Mouse (Mus musculus): ENCODE data around the gene Eed. TPM values are rescaled to one million over a fixed set of nuclear protein-coding genes. Genes with fewer than 3 reads are reported as not detected.
A peak's percentile ranks its signal among the peaks of the same experiment; 100 is the strongest.
"Not testable (repeated sequence)": the region's sequence is repeated elsewhere in the genome, so short reads cannot be mapped to it uniquely, and the experiment has no call there.

Gene Eed
- polyA plus RNA-seq, 1 experiment, result 327 TPM

DNA sequence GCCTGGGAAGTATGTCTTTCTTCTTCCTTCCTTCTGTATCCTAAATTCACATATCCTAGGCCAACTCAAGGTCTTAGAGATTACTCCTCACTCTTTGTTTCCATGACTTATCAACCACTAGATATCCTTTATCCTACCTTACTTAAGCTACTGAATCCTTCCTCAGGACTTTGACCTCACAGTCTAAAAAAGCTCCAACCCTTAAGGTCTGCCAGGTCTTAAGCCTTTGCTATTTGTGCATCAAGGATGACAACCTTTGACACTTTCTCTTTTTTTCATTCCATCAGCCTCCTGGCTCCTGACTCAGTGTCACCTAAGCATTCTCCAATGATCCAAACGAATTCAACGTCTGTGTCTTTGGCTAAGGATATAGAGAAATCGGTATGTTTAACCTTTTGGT is 24.0 kb upstream of the Eed start:
- no peak overlapping the region for H3K27ac ChIP-seq (ENCODE audit: insufficient read depth, low read length)

DNA sequence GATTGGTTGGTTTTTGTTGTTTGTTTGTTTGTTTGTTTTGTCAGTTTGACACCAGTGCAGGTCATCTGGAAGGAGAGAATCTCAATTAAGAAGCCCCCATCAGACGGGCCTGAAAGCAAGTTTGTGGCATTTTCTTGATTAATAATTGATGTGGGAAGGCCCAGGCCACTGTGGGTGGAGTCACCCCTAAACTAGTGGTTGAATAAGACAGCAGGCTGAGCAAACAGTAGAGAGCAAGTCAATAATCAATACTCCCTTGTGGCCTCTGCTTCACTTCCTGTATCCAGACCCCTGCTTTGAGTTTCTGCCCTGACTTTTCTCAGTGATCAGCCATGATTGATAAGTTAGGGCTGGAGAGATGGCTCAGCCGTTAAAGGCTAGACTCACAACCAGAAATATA is 21.6 kb upstream of the Eed start:
- Histone ChIP-seq H3K4me1 (ENCODE audit: control insufficient read depth, insufficient read depth, low read length) (no peaks in the 10 kb centered on the region), H3K27ac (ENCODE audit: insufficient read depth, low read length) (no peak overlapping the region), H3K9ac (ENCODE audit: low read depth, poor library complexity, severe bottlenecking) (no peak overlapping the region), H3K4me3 (ENCODE audit: low read depth, low read length) (no peak overlapping the region), H3K27me3 (ENCODE audit: control insufficient read depth, insufficient read depth, low read length, poor library complexity, severe bottlenecking) (no peaks in the 10 kb centered on the region), H3K36me3 (ENCODE audit: control insufficient read depth, insufficient read depth, low read length, poor library complexity, severe bottlenecking) (no peaks in the 10 kb centered on the region), H3K9me3 (replicated peaks; ENCODE audit: control insufficient read depth, insufficient read depth, low read length, poor library complexity, severe bottlenecking) (no peaks in the 10 kb centered on the region)
- no peak for TF ChIP-seq EP300 (IDR thresholded peaks at IDR 0.05; ENCODE audit: insufficient read depth, low read depth, low read length)
- no peak for TF ChIP-seq POLR2A (IDR thresholded peaks at IDR 0.05; ENCODE audit: insufficient read depth, low read length)
- TF ChIP-seq CTCF (IDR thresholded peaks at IDR 0.05; ENCODE audit: low read depth, low read length), result no peak

More for the DNA sequence above, 24.0 kb upstream of the Eed start:
- Histone ChIP-seq H3K9me3 (replicated peaks; ENCODE audit: control insufficient read depth, insufficient read depth, low read length, poor library complexity, severe bottlenecking) (no peaks in the 10 kb centered on the region), H3K36me3 (ENCODE audit: control insufficient read depth, insufficient read depth, low read length, poor library complexity, severe bottlenecking) (no peaks in the 10 kb centered on the region), H3K27me3 (ENCODE audit: control insufficient read depth, insufficient read depth, low read length, poor library complexity, severe bottlenecking) (no peaks in the 10 kb centered on the region), H3K4me3 (ENCODE audit: low read depth, low read length) (no peak overlapping the region), H3K9ac (ENCODE audit: low read depth, poor library complexity, severe bottlenecking) (no peak overlapping the region), H3K4me1 (ENCODE audit: control insufficient read depth, insufficient read depth, low read length) (no peaks in the 10 kb centered on the region)
- TF ChIP-seq CTCF (IDR thresholded peaks at IDR 0.05; ENCODE audit: low read depth, low read length) (no peak), POLR2A (IDR thresholded peaks at IDR 0.05; ENCODE audit: insufficient read depth, low read length) (no peak), EP300 (IDR thresholded peaks at IDR 0.05; ENCODE audit: insufficient read depth, low read depth, low read length) (no peak)

DNA sequence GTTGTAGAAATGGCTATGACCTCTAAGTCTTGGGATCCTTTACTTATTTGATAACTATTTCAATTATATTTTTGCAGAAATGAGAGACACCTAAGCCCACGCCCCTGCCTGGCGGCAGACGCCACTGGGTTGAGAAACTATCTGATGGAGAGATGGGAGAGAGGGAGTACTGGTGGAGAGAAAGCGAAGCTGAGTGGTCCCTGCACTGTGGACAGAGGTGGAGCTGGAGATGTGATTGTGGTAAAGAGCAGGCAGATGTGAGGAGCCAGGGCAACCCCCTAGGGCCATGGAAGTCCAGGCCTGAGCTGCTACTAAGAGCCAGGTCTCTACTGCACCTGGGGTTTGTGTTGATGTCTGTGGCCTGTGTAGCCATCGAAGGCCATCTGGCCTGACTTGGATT is 18.7 kb upstream of the Eed start:
- no peaks in the 10 kb centered on the region for H3K36me3 ChIP-seq (ENCODE audit: control insufficient read depth, insufficient read depth, low read length, poor library complexity, severe bottlenecking)
- H3K9ac ChIP-seq (ENCODE audit: low read depth, poor library complexity, severe bottlenecking), result no peak overlapping the region
- H3K4me3 ChIP-seq (ENCODE audit: low read depth, low read length), result no peak overlapping the region
- no peak overlapping the region for H3K27ac ChIP-seq (ENCODE audit: insufficient read depth, low read length)
- no peaks in the 10 kb centered on the region for H3K9me3 ChIP-seq (replicated peaks; ENCODE audit: control insufficient read depth, insufficient read depth, low read length, poor library complexity, severe bottlenecking)
- H3K27me3 ChIP-seq (ENCODE audit: control insufficient read depth, insufficient read depth, low read length, poor library complexity, severe bottlenecking), result no peaks in the 10 kb centered on the region
- no peaks in the 10 kb centered on the region for H3K4me1 ChIP-seq (ENCODE audit: control insufficient read depth, insufficient read depth, low read length)
- no peak for TF ChIP-seq CTCF (IDR thresholded peaks at IDR 0.05; ENCODE audit: low read depth, low read length)

DNA sequence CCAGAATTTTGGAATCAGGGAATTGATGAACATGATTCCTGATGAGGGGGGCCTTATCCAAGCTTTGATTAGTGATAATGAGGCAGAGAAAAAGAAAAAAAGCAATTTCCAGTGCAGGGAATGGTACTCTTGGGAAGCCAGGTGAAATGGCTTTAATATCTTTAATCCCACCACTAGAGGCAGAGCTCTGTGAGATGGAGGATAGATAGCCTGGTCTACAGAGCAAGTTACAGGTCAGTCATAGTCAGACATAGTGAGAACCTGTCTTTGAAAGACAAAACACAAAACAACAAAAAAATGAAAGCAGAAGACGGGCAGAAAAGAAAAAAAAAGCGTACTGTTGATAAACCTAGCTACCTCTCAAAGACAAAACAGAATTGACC is 17.8 kb upstream of the Eed start:
- H3K4me1 ChIP-seq (ENCODE audit: control insufficient read depth, insufficient read depth, low read length), result no peaks in the 10 kb centered on the region
- no peaks in the 10 kb centered on the region for H3K36me3 ChIP-seq (ENCODE audit: control insufficient read depth, insufficient read depth, low read length, poor library complexity, severe bottlenecking)
- H3K27ac ChIP-seq (ENCODE audit: insufficient read depth, low read length), result peak overlapping the region; percentile 57
- TF ChIP-seq CTCF (IDR thresholded peaks at IDR 0.05; ENCODE audit: low read depth, low read length) (no peak), EP300 (IDR thresholded peaks at IDR 0.05; ENCODE audit: insufficient read depth, low read depth, low read length) (no peak), POLR2A (IDR thresholded peaks at IDR 0.05; ENCODE audit: insufficient read depth, low read length) (no peak)
- no peak overlapping the region for H3K4me3 ChIP-seq (ENCODE audit: low read depth, low read length)
- no peaks in the 10 kb centered on the region for H3K27me3 ChIP-seq (ENCODE audit: control insufficient read depth, insufficient read depth, low read length, poor library complexity, severe bottlenecking)
- no peak overlapping the region for H3K9ac ChIP-seq (ENCODE audit: low read depth, poor library complexity, severe bottlenecking)
- H3K9me3 ChIP-seq (replicated peaks; ENCODE audit: control insufficient read depth, insufficient read depth, low read length, poor library complexity, severe bottlenecking), result no peaks in the 10 kb centered on the region

DNA sequence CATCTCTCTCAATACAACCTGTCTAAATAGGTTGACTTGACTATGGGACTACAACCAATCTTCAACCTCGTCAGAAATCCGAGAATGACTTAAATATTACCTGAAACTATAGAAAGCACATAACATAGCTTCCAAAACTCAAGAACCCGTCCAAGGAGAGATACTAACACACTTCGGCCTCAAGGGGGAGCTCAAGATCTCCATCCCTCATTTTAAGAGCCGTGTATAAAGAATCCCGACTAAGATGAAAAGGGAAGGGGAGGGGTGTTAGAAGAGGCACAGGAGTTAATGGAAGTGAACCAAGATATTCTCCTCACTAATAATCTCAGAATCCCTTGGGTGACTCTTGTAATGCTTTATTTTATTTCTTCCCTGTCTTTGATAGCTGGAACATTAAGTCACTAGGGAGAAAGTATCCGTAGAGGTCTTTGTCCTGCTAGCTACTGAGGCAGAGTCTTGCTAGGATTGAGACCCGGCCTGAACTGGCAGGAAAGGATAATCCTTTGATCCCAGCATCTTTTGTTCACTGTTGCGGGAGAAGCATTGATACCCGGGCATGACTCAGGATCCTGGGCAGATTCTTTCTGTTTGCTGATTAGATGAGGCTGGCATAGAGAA is 17.3 kb upstream of the Eed start:
- Histone ChIP-seq H3K4me3 (ENCODE audit: low read depth, low read length) (no peak overlapping the region), H3K9me3 (replicated peaks; ENCODE audit: control insufficient read depth, insufficient read depth, low read length, poor library complexity, severe bottlenecking) (no peaks in the 10 kb centered on the region), H3K27me3 (ENCODE audit: control insufficient read depth, insufficient read depth, low read length, poor library complexity, severe bottlenecking) (no peaks in the 10 kb centered on the region), H3K4me1 (ENCODE audit: control insufficient read depth, insufficient read depth, low read length) (no peaks in the 10 kb centered on the region), H3K36me3 (ENCODE audit: control insufficient read depth, insufficient read depth, low read length, poor library complexity, severe bottlenecking) (no peaks in the 10 kb centered on the region), H3K27ac (ENCODE audit: insufficient read depth, low read length) (peak overlapping the region; percentile 57), H3K9ac (ENCODE audit: low read depth, poor library complexity, severe bottlenecking) (no peak overlapping the region)
- no peak for TF ChIP-seq POLR2A (IDR thresholded peaks at IDR 0.05; ENCODE audit: insufficient read depth, low read length)
- no peak for TF ChIP-seq CTCF (IDR thresholded peaks at IDR 0.05; ENCODE audit: low read depth, low read length)
- TF ChIP-seq EP300 (IDR thresholded peaks at IDR 0.05; ENCODE audit: insufficient read depth, low read depth, low read length), result no peak

DNA sequence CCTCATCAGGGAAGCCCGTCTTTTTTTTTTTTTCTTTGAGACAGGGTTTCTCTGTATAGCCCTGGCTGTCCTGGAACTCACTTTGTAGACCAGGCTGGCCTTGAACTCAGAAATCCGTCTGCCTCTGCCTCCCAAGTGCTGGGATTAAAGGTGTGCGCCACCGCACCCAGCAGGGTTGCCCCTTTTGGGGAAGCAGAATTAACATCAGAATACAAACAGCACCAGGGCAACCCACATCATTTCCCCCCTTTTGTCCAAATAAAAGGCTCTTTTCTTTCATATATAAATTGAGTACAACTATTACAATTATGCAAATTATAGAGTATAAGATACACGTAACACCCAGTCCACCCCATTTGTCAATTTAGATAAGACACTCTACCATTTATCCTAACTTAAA is 16.7 kb upstream of the Eed start:
- not testable (repeated sequence) for H3K27me3 ChIP-seq (ENCODE audit: control insufficient read depth, insufficient read depth, low read length, poor library complexity, severe bottlenecking); H3K9me3 ChIP-seq (replicated peaks; ENCODE audit: control insufficient read depth, insufficient read depth, low read length, poor library complexity, severe bottlenecking); H3K27ac ChIP-seq (ENCODE audit: insufficient read depth, low read length); H3K9ac ChIP-seq (ENCODE audit: low read depth, poor library complexity, severe bottlenecking); H3K4me3 ChIP-seq (ENCODE audit: low read depth, low read length); H3K4me1 ChIP-seq (ENCODE audit: control insufficient read depth, insufficient read depth, low read length); H3K36me3 ChIP-seq (ENCODE audit: control insufficient read depth, insufficient read depth, low read length, poor library complexity, severe bottlenecking)
- 0 out of 2 replicates have a peak, but pooled peaks have one; percentile 27 for TF ChIP-seq EP300 (IDR thresholded peaks at IDR 0.05; ENCODE audit: insufficient read depth, low read depth, low read length)
